Mouse (Mus musculus): ENCODE results near the gene Cd69. TPM values are rescaled to one million over a fixed set of nuclear protein-coding genes. Genes with fewer than 3 reads are reported as not detected.

The Cd69 gene
- polyA plus RNA-seq, 2 experiments from 2014 or later: 220 to 231 TPM

- ATAC-seq: peak; percentile 62
Measured at GRCm38 (mm10) chr6:129246992-129247391, 28.2 kb downstream of the Cd69 start.

GRCm38 (mm10) chr6:129245793-129246192 is 29.4 kb downstream of the Cd69 start:
- ATAC-seq: no peak

GRCm38 (mm10) chr6:129241907-129242306 is 33.3 kb downstream of the Cd69 start:
- no peak for ATAC-seq

DNA sequence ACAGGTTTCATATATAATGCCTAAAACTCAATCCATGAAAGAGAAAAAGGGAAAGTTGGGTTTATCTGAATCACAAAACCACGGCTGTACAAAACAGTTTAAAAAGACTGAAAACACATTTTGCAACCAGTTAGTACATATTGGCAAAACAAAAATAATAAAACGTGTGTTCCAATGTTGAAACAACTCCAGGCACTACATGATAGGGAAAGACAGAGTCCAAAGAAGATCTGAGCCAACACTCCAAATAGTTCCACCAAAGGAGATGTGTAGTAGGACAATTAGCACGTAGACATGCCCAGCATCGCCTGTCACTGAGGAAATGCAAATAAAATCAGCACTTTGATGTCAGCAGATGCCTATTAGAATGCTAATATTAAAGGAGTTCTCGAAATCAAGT is 33.8 kb downstream of the Cd69 start:
- ATAC-seq: no peak

GRCm38 (mm10) chr6:129239564-129240248 is 35.5 kb downstream of the Cd69 start:
- ATAC-seq: peak; percentile 13

DNA sequence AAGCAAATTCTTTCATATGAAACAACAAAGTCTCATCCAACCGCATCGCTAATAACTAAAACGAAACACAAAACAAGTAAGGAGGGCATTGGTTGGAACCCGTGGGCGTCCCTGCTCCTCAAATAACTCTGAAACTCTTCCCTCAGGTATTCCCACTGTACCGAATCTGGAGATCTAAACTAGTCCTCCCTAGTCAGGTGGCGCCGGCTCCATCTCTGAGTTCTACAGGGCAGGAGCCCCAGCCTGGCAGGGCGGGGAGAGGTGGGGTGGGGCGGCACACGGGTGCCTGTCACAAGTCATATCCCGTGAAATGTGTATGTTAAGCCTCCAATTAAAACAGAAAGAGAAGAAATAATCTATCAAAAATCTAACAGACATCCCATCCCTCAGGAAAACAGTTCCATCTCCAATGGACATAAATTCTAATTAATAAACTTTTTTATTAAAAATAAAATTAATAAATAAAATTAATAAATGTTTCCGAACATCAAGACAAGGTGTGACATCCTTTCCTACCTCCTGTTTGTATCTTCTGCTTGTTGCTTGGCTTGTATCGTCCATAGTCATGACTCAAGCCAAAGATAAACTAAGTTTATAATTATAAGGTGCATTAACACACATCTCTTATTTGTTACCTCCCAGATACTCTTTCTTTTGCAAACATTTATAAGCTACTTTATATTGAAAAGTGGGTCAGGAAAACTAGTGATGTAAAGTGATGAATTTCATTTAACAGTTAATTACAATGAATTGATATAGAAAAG is 36.8 kb downstream of the Cd69 start:
- peak; percentile 31 for ATAC-seq

- ATAC-seq: peak; percentile 61
Measured at GRCm38 (mm10) chr6:129237350-129238274, 37.6 kb downstream of the Cd69 start.

GRCm38 (mm10) chr6:129236652-129237342 is 38.4 kb downstream of the Cd69 start:
- ATAC-seq: peak; percentile 6

GRCm38 (mm10) chr6:129235855-129236461 is 39.3 kb downstream of the Cd69 start:
- no peak for ATAC-seq

DNA sequence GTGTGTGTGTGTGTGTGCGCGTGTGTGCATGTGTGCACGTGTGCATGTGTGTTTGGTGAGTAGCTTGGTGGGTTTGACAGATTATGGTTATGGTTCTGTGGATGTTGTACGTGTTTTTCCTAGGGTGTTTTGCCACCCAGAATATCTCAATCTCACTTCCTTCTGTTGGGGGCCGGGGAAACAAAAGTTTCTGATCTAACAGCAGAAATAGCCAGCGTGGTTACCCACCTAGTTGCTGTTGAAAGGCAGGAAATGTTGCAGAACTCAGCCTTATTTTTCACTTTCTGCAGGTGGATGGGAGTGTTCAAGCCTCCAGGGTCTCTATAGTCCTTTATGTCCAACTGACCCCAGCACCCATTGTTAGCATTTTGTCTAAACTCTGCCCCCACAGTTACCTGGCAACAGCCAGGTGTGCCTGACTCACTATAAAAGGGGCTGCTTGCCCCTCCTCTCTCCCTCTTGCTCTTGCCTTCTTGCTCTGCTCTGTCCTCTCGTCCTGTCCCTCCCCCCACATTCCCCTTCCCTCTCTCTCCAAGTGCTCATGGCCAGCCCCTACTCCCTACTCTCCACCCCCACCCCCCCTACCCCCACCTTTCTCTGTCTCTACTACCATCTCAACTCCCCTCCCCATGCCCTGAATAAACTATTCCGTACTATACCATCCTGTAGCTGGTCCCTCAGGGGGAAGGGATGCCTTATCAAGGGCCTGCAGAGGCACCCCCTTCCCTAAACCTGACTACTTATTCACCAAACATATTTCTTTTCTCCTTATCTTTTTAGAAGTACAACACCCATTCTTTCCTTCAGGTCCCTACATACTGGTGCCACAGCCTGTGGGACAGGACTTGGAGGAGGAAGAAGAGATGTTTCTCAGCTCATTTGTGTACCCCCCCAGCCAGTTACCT is 40.5 kb downstream of the Cd69 start:
- ATAC-seq: peak; percentile 7

- no peak for ATAC-seq
Measured at GRCm38 (mm10) chr6:129233955-129234369, 41.3 kb downstream of the Cd69 start.

- ATAC-seq: no peak
Measured at GRCm38 (mm10) chr6:129233366-129233954, 41.8 kb downstream of the Cd69 start.

GRCm38 (mm10) chr6:129232842-129233205 is 42.4 kb downstream of the Cd69 start:
- ATAC-seq: peak; percentile 61

GRCm38 (mm10) chr6:129232005-129232841 is 43.0 kb downstream of the Cd69 start:
- no peak for ATAC-seq

DNA sequence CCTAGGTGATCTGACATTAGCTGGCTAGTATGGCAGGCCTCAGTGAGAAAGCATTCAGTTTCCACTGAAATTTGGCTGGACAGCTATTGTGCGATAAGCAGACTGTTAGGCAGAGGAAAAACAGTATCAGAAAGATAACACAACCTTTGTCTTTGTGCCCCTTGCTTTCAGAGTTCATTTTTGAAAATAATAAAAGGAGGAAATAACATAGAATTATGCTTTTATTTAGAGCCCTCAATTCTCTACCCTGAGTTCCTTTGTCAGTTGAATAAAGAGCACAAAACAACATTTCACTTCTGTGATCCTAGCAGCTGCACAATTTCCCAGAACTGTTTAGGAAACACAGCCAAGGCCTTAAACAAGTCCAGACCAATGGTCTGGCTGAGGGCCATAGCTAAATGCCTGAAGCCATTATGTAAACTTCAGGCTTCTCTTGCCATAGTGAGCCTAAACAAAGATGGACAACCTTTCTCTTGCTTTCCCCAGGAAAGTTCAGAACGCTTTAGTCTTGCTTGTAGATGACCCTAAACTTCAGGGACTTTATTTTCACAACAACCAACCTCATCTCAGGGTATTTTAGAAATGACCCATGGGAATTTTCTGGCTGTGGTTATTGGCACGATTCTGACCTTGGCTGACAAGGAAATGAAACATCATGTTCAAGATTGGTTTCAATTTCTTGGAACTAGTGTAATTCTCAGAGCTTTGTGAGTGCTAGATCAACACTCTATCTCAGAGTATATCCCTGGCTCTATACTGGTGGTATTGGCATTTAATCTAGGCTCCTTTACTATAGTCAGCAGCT is 45.3 kb downstream of the Cd69 start:
- ATAC-seq: no peak

- ATAC-seq: peak; percentile 33
Measured at GRCm38 (mm10) chr6:129228935-129229773, 46.1 kb downstream of the Cd69 start.

GRCm38 (mm10) chr6:129225078-129225477 is 50.2 kb downstream of the Cd69 start:
- ATAC-seq: no peak

DNA sequence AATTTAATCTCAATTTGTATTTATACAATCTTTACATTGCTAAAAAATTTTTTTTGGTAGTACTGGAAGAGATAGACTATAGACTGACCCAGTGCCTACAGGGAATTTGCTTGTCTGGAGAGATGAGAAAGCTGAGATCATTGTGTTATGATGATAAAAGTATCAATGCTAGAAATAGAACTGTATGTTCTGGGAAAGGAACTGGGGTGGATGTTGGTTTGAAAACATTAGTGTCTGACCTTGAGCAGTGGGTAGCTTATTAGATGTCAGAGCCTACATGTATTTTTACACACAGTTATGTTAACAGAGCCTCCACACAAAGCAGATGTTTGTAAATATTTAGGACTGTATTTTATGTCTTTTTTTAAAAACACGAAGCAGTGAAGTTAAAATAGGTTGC is 51.1 kb downstream of the Cd69 start:
- no peak for ATAC-seq

All from CD4-positive, CD25-positive, alpha-beta regulatory T cell, adult 4 months (primary cell).